Mouse (Mus musculus): ENCODE results near the gene Bet1l. TPM values are rescaled to one million over a fixed set of nuclear protein-coding genes. Genes with fewer than 3 reads are reported as not detected.
A peak's percentile ranks its signal among the peaks of the same experiment; 100 is the strongest.
"Not testable (repeated sequence)": the region's sequence is repeated elsewhere in the genome, so short reads cannot be mapped to it uniquely, and the experiment has no call there.

The Bet1l gene
- 32.0 and 40.0 TPM in 2 replicates for polyA plus RNA-seq (2012; rRNA removed)

DNA sequence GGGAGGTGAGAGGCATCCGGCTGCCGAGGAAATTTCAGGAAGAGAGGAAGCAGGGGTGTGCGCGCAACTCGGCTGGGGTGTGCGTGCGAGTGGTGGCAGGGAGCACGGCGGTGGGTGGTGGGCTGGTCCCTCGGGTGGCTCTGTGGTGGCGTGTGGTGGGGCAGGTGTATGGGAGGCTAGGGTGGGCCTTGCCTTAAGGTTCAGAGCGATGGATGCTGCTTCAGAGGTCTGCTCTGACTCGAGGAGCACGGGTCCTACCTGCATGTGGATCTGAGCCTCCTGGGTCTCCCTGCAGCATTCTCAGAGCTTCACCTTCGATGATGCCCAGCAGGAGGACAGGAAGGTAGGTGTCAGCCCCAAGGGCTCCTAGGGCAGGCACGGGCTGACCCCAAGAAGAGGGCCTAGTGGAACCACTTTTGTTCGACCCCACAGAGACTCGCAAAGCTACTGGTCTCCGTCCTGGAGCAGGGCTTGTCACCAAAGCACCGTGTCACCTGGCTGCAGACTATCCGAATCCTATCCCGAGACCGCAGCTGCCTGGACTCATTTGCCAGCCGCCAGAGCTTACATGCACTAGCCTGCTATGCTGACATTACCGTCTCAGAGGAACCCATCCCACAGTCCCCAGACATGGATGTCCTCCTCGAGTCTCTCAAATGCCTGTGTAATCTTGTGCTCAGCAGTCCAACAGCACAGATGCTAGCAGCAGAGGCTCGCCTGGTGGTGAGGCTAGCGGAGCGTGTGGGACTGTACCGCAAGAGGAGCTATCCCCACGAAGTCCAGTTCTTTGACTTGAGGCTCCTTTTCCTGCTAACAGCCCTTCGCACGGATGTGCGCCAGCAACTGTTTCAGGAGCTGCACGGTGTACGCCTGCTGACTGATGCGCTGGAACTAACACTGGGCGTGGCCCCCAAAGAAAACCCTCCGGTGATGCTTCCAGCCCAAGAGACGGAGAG, at the start of gene Bet1l:
Gene Bet1l, minus strand, starts transcription at position 28 of the 956 bp plus-strand sequence.
- DNase-seq (ENCODE audit: low read depth) = no peak

DNA sequence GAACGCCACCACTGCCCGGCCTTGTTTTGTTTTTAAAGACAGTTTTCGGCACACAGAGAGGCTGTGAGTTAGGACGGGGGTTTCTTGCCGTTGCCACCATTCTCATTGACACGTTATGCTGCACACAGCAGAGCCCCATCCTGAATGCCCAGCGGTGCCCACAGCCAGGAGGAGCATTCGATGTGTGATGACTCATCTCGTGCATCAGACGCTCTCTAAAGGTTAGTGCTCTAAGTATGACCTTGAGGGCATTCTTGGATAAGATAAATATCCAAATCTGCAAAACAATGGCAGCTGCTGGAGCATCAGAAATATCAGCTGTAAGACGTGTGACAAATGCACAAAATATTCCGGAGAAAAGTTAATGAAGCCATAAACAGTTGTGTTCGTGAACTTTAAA, 49.8 kb upstream of the Bet1l start:
- no peak for DNase-seq (ENCODE audit: low read depth)

DNA sequence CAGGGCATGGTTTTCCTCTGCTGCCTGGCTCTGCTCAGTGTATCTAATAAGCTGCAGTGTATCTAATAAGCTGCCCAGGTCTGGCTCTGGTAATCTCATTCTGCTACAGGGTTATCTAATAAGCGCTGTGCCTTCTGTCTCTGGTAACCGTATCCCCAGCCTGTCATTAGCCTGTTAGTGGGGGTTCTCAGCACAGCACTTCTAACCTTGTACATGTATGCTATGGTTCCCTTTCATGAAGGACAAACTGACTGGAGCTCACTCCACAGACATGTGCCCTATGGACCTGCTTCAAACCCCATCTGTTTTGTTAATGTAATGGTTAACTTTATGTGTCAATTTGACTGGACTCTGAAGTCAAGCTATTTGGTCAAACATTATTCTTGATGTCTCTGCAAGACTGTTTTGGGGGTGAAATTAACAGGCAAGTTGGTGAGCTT, 48.3 kb upstream of the Bet1l start:
- no peak for DNase-seq (ENCODE audit: low read depth)

DNA sequence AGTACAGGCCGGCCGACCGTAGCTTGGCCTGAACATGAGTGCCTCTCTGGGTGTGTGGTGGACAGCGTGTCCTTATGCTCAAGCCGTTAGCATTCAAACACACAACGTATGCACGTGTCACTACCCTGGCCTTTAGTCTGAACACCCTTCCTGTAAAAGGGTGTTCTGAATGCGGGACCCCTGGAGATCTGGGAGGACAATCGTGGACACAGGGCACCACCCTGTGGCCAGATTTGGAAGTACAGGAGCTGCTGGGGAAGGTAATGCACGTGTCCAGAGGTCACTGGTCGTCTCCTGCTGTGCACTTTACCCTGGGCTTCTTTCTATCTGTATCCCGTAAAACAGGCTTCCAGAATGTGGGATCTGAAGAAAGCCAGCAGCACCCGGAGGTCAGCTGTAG, 45.8 kb upstream of the Bet1l start:
- DNase-seq (ENCODE audit: low read depth) = no peak

DNA sequence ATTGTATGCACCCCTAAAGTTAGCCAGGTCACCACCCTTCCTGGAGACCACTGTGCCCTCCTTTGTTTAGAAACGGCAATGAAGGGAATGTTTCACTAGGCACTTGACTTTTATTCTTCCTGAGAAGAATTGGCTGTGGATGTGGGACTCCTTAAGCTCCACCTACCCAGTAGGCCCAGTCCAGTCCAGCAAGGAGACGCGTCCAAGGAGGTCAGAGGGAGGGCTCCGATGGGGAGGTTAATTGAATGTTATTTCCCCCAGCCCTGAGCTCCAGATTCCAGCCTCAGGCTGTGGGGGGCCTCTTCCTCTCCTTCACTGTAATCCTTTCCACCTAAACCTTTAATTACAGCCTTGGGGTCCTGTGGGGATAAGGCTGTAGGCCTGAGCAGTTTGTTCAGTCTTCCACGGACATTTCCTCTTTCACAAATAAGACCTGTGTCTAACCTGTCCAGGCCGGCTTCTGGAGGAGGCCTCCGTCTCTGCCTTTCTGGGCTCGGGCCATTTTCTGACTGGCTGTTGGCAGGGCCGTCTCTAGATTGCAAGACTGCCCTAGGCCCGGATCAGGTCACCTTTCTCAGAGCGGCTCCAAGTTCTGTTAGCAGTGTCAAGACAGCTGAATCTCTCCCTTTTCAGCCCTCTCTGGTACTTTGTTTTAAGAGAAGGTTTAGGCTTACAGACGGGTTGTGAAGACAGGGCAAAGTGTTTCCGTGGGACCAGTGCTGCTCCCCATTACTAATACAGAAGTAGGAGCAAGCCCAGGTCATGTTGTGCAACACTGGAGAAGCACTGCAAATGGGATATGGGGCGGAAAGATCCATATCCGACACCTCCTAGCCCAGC, 44.9 kb upstream of the Bet1l start:
- no peak for DNase-seq (ENCODE audit: low read depth)

DNA sequence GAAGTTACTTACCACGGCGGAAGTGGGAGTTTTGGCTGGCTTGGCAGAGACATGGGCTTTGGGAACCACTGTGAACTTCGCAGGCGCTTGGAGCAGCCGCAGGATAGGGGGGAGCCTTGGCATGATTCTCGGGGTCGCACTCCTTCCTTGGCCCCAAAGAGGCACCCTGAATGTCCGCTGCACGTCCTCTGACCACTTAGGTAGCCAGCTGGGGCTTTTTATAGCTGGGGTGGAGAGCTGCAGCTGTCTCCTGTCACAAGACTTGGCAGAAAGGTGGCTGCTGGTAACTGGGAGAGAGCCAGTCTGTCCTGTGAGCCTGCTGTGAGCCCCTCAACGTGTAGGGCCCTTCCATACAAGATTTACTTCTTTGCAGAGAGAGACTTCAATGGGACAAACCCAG, 42.8 kb upstream of the Bet1l start, which contains the start of gene Cox8b:
Gene Cox8b, minus strand, starts transcription at position 227 of the 400 bp plus-strand sequence.
- DNase-seq (ENCODE audit: low read depth) = no peak

DNA sequence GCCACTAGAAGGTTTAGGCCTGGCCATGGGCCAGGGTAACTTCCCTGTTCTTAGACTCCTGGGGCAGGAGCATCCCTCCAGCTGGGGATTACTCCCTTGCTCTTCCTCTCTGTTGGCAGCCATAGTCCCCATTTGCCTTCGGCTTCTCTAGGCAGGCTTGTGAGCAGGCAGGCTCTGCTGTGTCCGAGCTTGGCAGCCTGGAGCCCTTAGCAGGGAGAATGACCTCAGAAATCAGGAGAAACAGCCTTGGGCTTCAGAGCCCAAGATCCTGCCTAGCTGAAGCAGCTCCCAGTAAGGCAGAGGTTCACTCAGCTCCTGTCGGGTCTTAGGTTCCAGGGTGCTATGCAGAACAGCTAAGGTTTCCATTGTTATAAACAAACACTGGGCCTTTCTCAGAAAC, 41.7 kb upstream of the Bet1l start:
- DNase-seq (ENCODE audit: low read depth) = no peak

DNA sequence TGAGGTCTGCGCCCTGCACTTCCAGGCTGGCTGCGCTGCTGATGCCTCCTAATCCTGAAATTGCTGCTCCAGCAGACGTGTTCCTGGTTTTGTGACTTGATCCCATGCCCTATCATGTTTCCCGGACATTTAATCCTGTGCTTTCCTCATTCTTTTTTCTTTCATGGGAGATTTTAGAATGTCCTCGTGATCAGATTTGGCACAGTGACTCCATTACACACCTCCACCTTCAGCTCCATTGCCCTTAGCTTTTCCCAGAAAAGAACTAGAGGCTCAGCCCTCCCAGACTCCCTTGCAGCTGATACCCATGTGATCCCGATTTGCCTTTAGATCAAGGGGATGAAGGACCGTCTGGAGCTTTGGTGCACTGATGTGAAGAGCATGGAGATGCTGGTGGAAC, 40.5 kb upstream of the Bet1l start:
- DNase-seq (ENCODE audit: low read depth) = no peak

DNA sequence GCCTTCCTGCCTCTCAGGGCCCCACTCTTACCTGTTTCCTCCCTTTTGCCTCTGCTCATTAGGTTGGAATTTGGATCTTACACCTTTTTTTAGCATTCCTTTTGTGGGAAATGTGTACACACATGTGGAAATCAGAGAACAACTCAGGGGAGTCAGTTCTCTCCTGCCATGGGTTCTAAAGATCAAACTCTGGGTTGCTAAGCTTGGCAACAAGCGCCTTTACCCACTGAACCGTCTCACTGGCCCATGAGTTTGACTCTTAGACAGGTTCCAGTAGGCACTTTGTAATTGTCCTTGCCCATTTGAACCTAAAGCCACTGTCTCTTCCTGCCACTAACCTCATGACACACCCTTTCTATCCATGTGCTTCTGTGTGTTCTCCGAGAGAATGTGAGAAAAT, 37.2 kb upstream of the Bet1l start:
- DNase-seq (ENCODE audit: low read depth) = no peak

DNA sequence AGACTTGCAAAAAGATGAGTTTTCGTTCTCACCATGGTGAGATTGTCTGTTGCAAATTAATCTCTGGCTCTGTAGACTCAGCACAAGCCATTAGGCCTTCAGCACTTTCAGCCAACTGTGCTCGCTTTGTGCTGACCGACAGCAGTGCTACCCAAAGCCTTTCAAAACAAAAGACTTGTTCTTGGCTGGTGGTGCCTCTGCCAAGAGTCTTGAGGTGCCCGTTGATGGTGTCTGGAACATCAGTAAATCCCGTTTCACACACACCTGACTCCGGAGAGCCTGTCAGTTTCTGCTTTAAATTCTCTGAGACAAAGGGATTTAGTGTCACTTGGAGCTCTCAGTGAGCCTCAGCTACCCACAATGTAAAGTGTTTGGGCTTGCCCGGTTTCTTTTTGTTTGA, 36.7 kb upstream of the Bet1l start:
- no peak for DNase-seq (ENCODE audit: low read depth)

DNA sequence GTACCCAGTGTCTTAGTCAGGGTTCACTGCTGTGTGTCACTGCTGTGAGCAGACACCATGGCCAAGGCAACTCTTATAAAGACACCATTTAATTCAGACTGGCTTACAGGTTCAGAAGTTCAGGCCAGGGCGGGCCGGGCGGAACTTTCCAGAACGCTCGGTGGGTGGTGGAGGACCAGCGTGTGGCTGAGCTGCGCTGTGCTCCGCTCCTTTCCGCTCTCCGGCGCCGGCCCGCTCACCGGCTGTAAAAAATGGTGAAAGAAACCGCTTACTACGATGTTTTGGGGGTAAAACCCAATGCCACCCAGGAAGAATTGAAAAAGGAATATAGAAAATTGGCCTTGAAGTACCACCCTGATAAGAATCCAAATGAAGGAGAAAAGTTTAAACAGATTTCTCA, 33.3 kb upstream of the Bet1l start:
- DNase-seq (ENCODE audit: low read depth) = not testable (repeated sequence)

DNA sequence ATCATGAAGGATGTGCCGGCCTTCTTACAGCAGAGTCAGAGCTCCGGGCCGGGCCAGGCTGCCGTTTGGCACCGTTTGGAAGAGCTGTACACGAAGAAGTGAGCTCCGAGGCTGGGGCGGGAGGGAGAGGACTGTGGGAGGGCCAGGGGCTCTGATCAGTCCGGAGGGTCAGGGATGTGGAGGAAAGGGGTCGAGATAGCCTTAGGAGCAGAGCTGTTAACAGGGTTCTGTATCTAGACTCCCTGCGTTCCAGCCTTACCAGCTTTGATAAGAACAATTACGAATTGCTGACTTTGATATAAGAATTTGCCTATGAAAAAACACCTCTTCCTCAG, 25.1 kb upstream of the Bet1l start:
- no peak for DNase-seq (ENCODE audit: low read depth)

DNA sequence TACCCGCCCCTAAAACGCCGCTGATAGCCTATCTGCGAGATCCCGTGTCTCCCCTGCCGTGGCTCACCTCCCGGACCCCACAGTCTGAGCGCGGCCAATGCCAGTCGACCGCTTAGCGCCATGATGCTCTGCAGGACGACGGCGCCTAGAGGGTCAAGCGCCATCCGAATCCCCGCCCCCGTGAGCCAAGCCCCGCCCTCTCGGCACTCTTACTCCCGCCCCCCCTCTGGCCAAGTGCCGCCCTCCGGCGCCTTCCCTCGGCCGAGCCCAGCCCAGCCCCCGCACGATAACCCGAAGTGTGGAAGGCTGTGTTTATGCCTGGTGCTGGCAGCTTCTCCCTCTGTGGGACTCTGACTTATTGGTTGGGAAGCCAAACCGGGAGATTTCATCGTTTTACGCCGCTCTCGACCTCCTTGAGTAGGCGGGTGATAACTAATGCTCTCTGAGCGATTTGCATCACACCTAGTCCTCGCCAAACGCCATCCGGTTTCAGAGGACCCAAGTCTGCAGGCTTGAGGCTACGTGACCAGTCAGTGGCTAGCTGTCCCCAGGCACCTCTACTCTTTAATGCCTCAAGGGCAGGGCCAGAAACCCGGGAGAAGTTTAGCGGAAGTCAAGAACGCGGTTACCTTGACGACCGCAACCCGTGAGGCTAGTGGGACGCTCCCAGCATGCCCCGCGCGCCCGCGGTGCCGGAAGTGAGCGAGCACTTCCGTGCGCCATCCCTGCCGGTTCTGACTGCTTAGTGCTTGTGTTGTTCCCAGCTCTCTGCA, 24.5 kb upstream of the Bet1l start, which contains the start of the genes Psmd13 and Sirt3:
Gene Psmd13, plus strand, starts transcription at position 273 of the 773 bp plus-strand sequence.
Gene Sirt3, minus strand, starts transcription at position 614 of the 773 bp plus-strand sequence.
- DNase-seq (ENCODE audit: low read depth) = peak; percentile 51

DNA sequence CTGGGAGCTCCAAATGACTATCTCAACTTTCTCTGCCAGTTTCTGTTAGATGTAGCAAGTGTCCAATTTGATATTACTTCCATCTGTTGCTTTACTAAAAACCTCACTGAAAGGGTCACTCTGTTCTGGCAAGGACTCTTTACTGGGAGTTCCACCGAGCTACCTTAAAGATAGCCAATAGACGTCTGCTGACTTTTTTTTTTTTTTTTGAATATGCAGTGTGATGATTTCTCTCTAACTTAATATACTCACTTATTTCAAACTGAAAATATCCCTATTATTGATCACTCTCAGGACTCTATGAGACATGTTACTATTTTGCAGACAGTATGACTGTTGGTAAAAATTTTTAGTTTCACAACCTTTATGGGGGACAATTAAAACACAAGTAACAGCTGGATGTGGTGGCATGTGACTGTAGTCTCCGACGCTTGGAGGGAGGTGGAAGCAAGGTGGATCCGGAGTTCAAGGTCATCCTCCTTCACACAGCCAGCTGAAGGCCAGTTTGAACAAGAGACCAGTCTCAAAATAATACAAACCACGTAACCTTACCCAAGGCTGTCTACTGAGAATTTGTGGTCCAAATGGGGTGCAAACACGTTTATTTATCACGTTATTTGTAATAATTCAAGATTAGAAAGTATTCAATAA, 23.6 kb upstream of the Bet1l start:
- DNase-seq (ENCODE audit: low read depth) = no peak

DNA sequence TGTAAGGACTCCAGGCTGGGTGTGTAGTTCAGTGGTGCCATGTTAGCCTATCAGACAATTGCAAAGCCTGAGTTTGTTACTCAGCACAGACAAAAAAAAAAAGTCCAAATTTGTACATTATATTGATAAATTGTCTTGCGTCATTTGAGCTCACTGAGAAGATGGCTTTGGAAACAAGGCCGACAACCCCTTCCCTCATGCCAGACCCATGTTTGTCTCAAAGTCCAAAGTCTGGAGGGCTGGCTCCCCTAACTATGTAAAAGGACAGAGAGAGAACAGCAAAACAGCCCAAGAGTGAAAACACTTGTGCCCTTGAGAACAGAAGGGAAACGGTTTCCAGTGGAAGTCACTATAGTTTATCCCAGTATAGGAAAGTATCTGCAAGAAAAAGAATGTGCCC, 23.0 kb upstream of the Bet1l start:
- DNase-seq (ENCODE audit: low read depth) = no peak

DNA sequence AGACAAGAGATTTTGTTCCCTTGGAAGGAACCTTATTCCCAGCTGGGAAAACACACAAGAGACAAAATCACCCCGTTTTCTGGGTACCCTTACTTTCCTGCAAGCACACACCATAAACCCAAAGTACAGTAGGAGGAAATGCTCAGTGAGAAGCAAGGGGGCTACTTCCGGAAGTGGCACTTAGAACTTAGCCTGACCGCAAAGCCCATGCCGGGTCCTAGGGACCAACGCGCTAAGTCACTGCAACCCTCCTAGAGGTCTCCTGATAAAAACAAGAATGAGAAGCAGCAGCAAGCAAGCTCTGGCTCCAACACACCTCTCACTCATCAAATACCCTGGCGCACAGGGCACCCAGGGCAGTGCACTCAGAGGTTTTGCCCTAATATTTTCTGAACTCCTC, 22.0 kb upstream of the Bet1l start:
- DNase-seq (ENCODE audit: low read depth) = no peak

DNA sequence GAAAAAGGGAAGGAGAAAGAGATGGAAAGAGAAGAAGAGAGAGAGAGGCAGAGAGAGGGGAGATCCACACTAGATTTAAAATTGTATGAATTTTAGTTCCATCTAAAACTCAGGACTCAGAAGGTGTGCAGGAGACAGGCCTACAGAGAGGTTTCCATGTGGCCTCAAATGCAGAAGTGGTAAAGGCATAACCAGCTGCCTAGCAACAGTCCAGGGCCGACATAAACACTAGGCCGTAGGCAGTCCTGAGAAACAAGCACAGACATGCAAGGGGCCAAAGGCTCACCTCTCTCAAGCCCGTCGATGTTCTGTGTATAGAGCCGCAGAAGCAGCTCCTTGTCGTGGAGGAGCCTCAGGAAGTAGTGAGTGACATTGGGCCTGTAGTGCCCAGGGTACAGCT, 20.0 kb upstream of the Bet1l start:
- no peak for DNase-seq (ENCODE audit: low read depth)

DNA sequence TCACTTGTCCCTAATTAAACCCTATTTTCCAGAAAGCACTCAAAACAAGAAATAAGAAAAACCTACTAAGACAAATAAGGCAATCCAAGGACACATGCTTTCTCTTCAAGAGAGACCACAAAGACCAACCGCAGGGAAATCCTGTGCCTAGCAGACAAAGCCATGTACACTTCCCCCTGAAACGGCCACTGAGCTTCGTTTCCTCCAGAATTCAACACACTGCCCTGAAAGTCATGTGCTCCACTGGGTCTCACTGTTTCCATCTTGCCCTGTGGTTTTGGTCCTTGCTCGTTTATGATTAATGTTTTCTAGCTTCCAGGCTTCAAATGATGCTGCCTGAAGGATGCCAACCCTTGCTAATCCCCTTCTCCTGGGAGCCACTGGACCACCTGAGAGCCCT, 16.8 kb upstream of the Bet1l start:
- no peak for DNase-seq (ENCODE audit: low read depth)

DNA sequence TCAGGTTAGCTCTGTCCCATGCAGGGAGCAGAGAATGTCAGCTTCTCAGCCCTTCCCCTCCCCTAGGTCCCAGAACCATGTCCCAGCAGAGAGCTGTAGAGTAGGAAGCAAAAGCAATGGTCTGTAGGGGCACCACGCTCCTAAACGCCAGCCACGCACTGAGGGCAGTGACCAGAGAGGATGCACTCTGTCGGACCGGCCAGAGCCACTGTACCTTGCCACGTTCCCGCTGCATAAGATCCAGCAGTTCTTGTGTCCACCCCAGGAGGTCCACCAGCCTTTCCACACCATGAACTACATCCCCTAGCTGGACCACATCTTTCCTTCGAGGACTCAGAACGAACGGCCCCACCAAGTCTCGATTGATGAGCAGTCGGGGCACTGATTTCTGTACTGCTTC, 7.4 kb upstream of the Bet1l start:
- no peak for DNase-seq (ENCODE audit: low read depth)

DNA sequence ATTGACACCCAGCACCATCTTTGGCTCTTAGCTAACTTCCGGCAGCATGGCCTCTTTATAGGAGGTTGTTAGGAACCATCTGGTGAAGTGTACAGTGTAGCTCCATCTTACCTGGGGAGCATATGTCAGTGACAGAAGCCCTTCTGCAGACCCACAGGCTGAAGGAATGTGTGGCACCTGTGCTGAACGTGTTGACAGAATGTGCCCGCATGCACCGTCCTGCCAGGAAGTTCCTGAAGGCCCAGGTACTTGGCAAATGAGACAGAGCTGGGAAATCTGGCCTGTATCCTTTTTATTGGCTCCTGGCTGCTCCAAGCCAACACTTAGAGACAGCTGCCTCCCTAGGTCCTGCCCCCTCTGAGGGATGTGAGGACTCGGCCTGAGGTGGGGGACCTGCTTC, 3.4 kb upstream of the Bet1l start:
- DNase-seq (ENCODE audit: low read depth) = no peak

DNA sequence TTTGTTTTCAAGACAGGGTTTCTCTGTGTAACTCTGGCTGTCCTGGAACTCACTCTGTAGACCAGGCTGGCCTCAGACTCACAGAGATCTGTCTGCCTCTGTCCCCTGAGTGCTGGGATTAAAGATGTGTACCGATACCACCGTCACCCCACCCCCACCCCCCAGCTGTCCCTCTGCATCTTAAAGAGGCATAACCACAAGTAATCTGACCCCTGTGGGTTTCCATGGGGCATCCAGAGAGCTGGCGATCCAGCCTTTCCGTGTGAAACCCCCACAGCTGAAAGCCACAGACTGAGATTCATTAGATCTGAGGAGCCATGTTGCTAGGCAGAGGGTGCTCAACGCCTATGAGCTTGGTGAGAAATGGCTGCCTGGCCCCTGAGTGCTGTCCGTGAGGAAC, 2.6 kb upstream of the Bet1l start:
- no peak for DNase-seq (ENCODE audit: low read depth)

Measured in gonadal fat pad, adult 2 months (tissue).